Mouse (Mus musculus) urinary bladder, postnatal 25 days (tissue): ENCODE data around the gene Chmp2b.

Experiments
- DNase-seq: peaks from one replicate; pipeline ENCODE4 v3.0.0; 2022; ENCODE audit warnings: low spot score

Chmp2b gene

GRCm38 (mm10) chr16:65526004-65526403 is 36.5 kb downstream of the Chmp2b start:
- no peak for DNase-seq

DNA sequence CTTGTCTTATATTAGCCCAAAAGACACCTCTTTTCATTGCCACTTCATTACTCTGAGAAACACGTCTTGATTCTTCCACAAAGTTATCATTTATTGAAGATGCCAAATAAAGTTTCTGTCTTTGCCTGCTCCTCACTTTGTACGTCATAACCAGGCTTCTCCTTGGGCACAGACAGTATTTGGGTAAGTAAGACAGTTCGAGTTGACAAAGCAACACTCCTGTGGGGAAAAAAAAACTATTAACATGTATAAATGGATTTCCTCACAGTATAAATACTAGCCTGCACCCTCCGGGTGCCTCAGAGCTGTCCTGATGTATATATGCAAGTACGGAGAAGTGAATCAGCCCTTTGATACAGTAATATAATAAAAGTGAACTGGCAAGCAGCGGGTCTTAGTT is 42.3 kb downstream of the Chmp2b start, which contains the start of gene Pou1f1:
Gene Pou1f1 (plus strand): TSS at position 301 of the 400 bp plus-strand sequence.
- DNase-seq = no peak

DNA sequence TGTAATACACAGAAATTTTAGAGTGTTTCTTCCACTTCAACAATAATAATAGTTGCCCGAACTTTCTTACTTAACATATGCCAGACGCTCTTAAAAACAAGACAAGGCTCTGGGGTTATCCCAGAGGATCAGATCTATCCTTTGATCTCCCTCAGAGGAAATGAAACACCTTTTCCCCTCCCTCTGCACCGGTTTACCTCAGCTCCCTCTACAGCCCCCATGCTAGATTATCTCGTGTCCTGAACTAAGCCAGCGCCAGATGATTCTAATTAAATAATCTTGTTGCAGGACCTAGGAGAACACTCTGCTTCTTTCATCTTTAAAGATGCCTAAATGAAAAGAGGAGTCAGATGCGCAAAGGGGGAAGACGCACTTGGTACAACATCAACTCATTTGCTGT is 48.3 kb downstream of the Chmp2b start:
- no peak for DNase-seq

DNA sequence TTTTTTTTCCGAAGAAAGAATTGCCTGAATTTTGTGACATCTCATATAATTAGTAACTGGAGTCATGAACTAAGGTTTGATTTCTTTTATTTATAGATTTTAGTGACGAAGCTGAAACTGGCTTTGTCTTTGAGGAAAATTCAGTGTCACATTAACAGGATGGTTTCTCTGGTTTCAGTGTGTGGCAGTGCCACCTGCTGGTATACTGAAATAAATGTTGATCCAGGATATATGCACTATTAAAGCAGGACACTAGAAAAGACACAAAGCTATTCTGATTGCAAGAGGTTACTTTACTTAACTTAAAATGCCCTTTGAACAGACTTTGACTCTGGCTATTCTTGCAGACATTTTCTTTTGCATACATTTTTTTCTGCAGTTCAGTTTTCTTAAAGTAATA is 65.5 kb downstream of the Chmp2b start:
- peak; percentile 9 for DNase-seq

DNA sequence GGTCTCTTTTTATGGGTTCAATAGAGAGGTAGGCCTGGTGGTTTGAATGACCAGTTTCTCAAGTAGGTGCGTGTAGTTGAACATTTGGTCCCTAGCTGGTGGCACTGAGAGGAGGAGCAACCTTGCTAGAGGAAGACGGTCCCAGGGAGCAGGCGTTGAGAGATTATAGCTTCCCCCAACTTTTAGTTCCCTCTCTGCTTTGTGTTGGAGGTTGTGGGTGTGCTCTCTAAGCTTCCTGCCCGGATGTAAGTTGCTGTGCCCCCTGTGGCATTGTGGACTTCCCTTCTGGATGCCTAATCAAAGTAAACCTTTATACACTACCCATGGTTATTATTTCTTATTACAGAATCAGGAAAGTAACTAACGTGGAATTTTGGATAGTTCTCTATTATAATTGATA is 66.5 kb downstream of the Chmp2b start:
- no peak for DNase-seq
